In genomic region chr2:13303376-13303775, GRCm38 (mm10) we compare ENCODE assay signal across 28 mouse cellular contexts. TPM values are rescaled to one million over a fixed set of nuclear protein-coding genes. Genes with fewer than 3 reads are reported as not detected.
A peak's percentile ranks its signal among the peaks of the same experiment; 100 is the strongest.
DNase-seq lines count a peak whose midpoint lies in the region; ATAC-seq and TF ChIP-seq lines count a peak whose summit lies in the region.
"Had no signal": no experiment of that assay in that cellular context is flagged by ENCODE, and none has a peak within 500 bp of the region (broad histone marks: within the 10 kb centered on the region; RNA-seq: fewer than 3 reads in every experiment).

No protein-coding gene starts in this region.

- H3K4me3 ChIP-seq in heart, embryonic 10.5 days, result no peak overlapping the region
- no peak overlapping the region for H3K4me3 ChIP-seq in midbrain, postnatal 0 days (ENCODE audit: low read depth, low read length)
- H3K4me3 ChIP-seq: embryonic facial prominence, embryonic 13.5 days; embryonic facial prominence, embryonic 15.5 days; erythroblast, embryonic 14.5 days; forebrain, embryonic 10.5 days; forebrain, embryonic 12.5 days had no signal

- H3K27ac ChIP-seq in heart, embryonic 10.5 days, result no peak overlapping the region
- no peak overlapping the region for H3K27ac ChIP-seq in midbrain, postnatal 0 days (ENCODE audit: low read depth, low read length)
- H3K27ac ChIP-seq: embryonic facial prominence, embryonic 13.5 days; embryonic facial prominence, embryonic 15.5 days; forebrain, embryonic 10.5 days; forebrain, embryonic 12.5 days had no signal

- no peak for ATAC-seq in midbrain, postnatal 0 days (ENCODE audit: low FRiP score)
- ATAC-seq: CD4-positive, CD25-positive, alpha-beta regulatory T cell, adult 4 months; forebrain, embryonic 14.5 days; forebrain, embryonic 16.5 days; Patski had no signal

- no peaks in the 10 kb centered on the region for H3K27me3 ChIP-seq in heart, embryonic 10.5 days (ENCODE audit: insufficient read depth, poor library complexity, severe bottlenecking)
- H3K27me3 ChIP-seq in midbrain, postnatal 0 days (ENCODE audit: insufficient read depth, low read length), result no peaks in the 10 kb centered on the region
- H3K27me3 ChIP-seq: CH12.LX; embryonic facial prominence, embryonic 13.5 days; embryonic facial prominence, embryonic 15.5 days; forebrain, embryonic 12.5 days; Patski had no signal

- no peak overlapping the region for H3K9ac ChIP-seq in midbrain, postnatal 0 days (replicated peaks; ENCODE audit: low read length, poor library complexity, severe bottlenecking)
- H3K9ac ChIP-seq: embryonic facial prominence, embryonic 13.5 days; embryonic facial prominence, embryonic 15.5 days; forebrain, embryonic 12.5 days had no signal

- no peaks in the 10 kb centered on the region for H3K4me1 ChIP-seq in heart, embryonic 10.5 days
- H3K4me1 ChIP-seq in midbrain, postnatal 0 days (ENCODE audit: insufficient read depth, low read length), result no peaks in the 10 kb centered on the region
- H3K4me1 ChIP-seq: embryonic facial prominence, embryonic 13.5 days; embryonic facial prominence, embryonic 15.5 days; forebrain, embryonic 12.5 days had no signal

- no peaks in the 10 kb centered on the region for H3K9me3 ChIP-seq in heart, embryonic 10.5 days
- 0 out of 2 replicates have a peak, but pooled peaks cover 3% of the 10 kb centered on the region for H3K9me3 ChIP-seq in midbrain, postnatal 0 days (ENCODE audit: low read length)
- H3K9me3 ChIP-seq: embryonic facial prominence, embryonic 13.5 days; embryonic facial prominence, embryonic 15.5 days; forebrain, embryonic 10.5 days; forebrain, embryonic 12.5 days; G1E had no signal

- peak; percentile 13 for DNase-seq in heart, adult 11 months
- no peak for DNase-seq in heart, embryonic 10.5 days (ENCODE audit: low spot score)
- peak; percentile 72 for DNase-seq in 416B (ENCODE audit: low read depth)
- peak; percentile 27 for DNase-seq in Muller cell, postnatal 12 days (ENCODE audit: inconsistent ontology term)
- DNase-seq in R1 (ENCODE audit: low read depth, low spot score), result peak; percentile 34
- no peak for DNase-seq in midbrain, postnatal 0 days (ENCODE audit: low spot score)
- DNase-seq in kidney, adult 8-10 months, result no peak
- DNase-seq in thymus, adult 18-20 months, result no peak
- DNase-seq: adrenal gland, postnatal 10 days; adrenal gland, postnatal 25 days; cerebellum, adult 11 months; cerebellum, adult 18-20 months; cerebellum, adult 8-10 months; cerebellum, adult 9-11 months; cerebellum, postnatal 14 days; cerebellum, postnatal 36 days; embryo, embryonic 11 days had no signal

- no peak for TF ChIP-seq CTCF in midbrain, postnatal 0 days (IDR thresholded peaks at IDR 0.05)

- 73% methylated on average over 3 of the region's 3 CpGs for WGBS in heart, embryonic 10.5 days
- 92% methylated on average over 3 of the region's 3 CpGs for WGBS in midbrain, postnatal 0 days

- no peak overlapping the region for H3K4me2 ChIP-seq in midbrain, postnatal 0 days (ENCODE audit: low read depth, low read length, poor library complexity, severe bottlenecking)
- H3K4me2 ChIP-seq: embryonic facial prominence, embryonic 13.5 days; embryonic facial prominence, embryonic 15.5 days; forebrain, embryonic 12.5 days had no signal

- H3K36me3 ChIP-seq in heart, embryonic 10.5 days, result no peaks in the 10 kb centered on the region
- H3K36me3 ChIP-seq in midbrain, postnatal 0 days (ENCODE audit: insufficient read depth, low read length), result no peaks in the 10 kb centered on the region
- H3K36me3 ChIP-seq: embryonic facial prominence, embryonic 13.5 days; embryonic facial prominence, embryonic 15.5 days; forebrain, embryonic 10.5 days; forebrain, embryonic 12.5 days; G1E had no signal

RNA-seq across cellular contexts. Expression of gene Rsu1, which starts 32.2 kb away (rescaled TPM):
- polyA plus RNA-seq in heart, embryonic 10.5 days (2016; fragmentation: Nextera tagmentation; extraction: Ambion mirVana), result 130 and 133 TPM in 2 replicates
- 57.9 and 114 TPM in 2 replicates for total RNA-seq in midbrain, postnatal 0 days (2014; rRNA removed)
- 80.9 and 85.8 TPM in 2 replicates for polyA plus RNA-seq in midbrain, postnatal 0 days (2015; fragmentation: Nextera tagmentation; extraction: Ambion mirVana)

Comparison
In these comparisons a context has a peak if more than half of its experiments do, and no peak if none do; other contexts are left out.
1. DNase-seq: peak in heart, adult 11 months (single experiment), 416B (single experiment), Muller cell, postnatal 12 days (single experiment) and R1 (single experiment); none in heart, embryonic 10.5 days (single experiment), midbrain, postnatal 0 days (single experiment), kidney, adult 8-10 months (0 of 2) and thymus, adult 18-20 months (0 of 2).